Mouse (Mus musculus): Measurements from ENCODE around the gene Map3k13. TPM values are rescaled to one million over a fixed set of nuclear protein-coding genes. Genes with fewer than 3 reads are reported as not detected.
A peak's percentile ranks its signal among the peaks of the same experiment; 100 is the strongest.
"Not testable (repeated sequence)": the region's sequence is repeated elsewhere in the genome, so short reads cannot be mapped to it uniquely, and the experiment has no call there.

Gene Map3k13
- polyA plus RNA-seq, 1 experiment, result 2.3 TPM

- 12% methylated on average over 28 of the region's 28 CpGs for WGBS
- H3K36me3 ChIP-seq (ENCODE audit: control insufficient read depth, insufficient read depth, low read length), result no peaks in the 10 kb centered on the region
- H3K27ac ChIP-seq (ENCODE audit: control insufficient read depth, insufficient read depth, low read length), result no peak within 1 kb of the TSS
- DNase-seq, result peak; percentile 65
- no peaks in the 10 kb centered on the region for H3K27me3 ChIP-seq (ENCODE audit: control insufficient read depth, insufficient read depth, low read length)
- peaks cover 9% of the 10 kb centered on the region for H3K4me1 ChIP-seq (replicated peaks; ENCODE audit: control insufficient read depth, insufficient read depth, low read length)
- H3K4me3 ChIP-seq (ENCODE audit: control insufficient read depth, insufficient read depth, low read length), result peak within 1 kb of the TSS; percentile 50
- TF ChIP-seq CTCF (IDR thresholded peaks at IDR 0.05; ENCODE audit: borderline replicate concordance, control insufficient read depth, extremely low read depth, insufficient read depth, low read length, poor library complexity) (no peak), POLR2A (IDR thresholded peaks at IDR 0.05; ENCODE audit: control insufficient read depth, extremely low read depth, insufficient read depth, low read length, poor library complexity) (peak; percentile 83)
Observed at GRCm38 (mm10) chr16:21787516-21788353, 6.4 kb upstream of the Map3k13 start, which contains the start of gene Ehhadh. TSS of gene Ehhadh (minus strand) at chr16:21787807.

DNA sequence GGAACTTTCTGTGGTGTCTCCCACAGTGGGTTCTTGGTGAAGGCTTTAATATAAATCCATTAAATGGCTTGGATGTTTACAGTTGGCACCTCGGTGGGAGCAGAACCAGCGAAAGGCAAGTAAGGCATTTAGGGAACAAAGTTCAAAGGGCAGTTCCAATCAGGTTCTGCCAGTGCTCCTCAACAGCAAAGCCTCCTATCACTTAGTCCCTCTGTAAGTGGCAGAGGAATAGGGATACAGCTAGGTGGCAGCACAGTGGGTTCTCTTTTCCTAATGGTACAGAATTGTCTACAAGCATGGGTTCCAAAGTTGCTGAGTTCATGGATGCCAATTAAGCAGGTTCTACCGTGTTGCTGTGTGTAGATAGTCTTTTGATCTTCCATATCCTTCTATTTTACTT, 5.6 kb upstream of the Map3k13 start:
- peaks cover 9% of the 10 kb centered on the region for H3K4me1 ChIP-seq (replicated peaks; ENCODE audit: control insufficient read depth, insufficient read depth, low read length)
- DNase-seq, result no peak
- TF ChIP-seq CTCF (IDR thresholded peaks at IDR 0.05; ENCODE audit: borderline replicate concordance, control insufficient read depth, extremely low read depth, insufficient read depth, low read length, poor library complexity) (no peak), POLR2A (IDR thresholded peaks at IDR 0.05; ENCODE audit: control insufficient read depth, extremely low read depth, insufficient read depth, low read length, poor library complexity) (no peak)
- no peaks in the 10 kb centered on the region for H3K36me3 ChIP-seq (ENCODE audit: control insufficient read depth, insufficient read depth, low read length)
- no peak overlapping the region for H3K4me3 ChIP-seq (ENCODE audit: control insufficient read depth, insufficient read depth, low read length)
- 74% methylated on average over 3 of the region's 3 CpGs for WGBS
- H3K27ac ChIP-seq (ENCODE audit: control insufficient read depth, insufficient read depth, low read length), result no peak overlapping the region
- H3K27me3 ChIP-seq (ENCODE audit: control insufficient read depth, insufficient read depth, low read length), result no peaks in the 10 kb centered on the region

DNA sequence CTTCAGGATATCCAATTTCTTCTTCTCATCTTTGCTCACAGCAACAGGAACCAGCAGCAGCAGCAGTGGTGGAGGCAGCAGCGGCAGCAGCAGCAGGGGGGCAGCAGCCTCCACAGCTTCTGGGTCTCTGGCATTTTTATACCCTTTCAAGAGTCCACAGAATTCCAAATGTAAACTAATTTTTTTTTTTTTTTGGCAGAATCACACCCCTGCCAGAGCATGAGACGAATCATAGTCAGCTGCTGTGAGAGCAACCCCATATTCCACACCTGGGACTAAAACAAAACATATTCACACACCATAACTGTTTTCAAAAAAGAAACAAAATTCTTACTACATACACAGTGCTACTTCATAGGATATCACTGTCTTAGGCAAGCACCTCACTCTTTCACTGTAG, 5.0 kb upstream of the Map3k13 start:
- H3K27me3 ChIP-seq (ENCODE audit: control insufficient read depth, insufficient read depth, low read length), result no peaks in the 10 kb centered on the region
- no peaks in the 10 kb centered on the region for H3K36me3 ChIP-seq (ENCODE audit: control insufficient read depth, insufficient read depth, low read length)
- H3K4me3 ChIP-seq (ENCODE audit: control insufficient read depth, insufficient read depth, low read length), result no peak overlapping the region
- 98% methylated on average over 2 of the region's 2 CpGs for WGBS
- no peak overlapping the region for H3K27ac ChIP-seq (ENCODE audit: control insufficient read depth, insufficient read depth, low read length)
- H3K4me1 ChIP-seq (replicated peaks; ENCODE audit: control insufficient read depth, insufficient read depth, low read length), result peaks cover 9% of the 10 kb centered on the region
- no peak for TF ChIP-seq CTCF (IDR thresholded peaks at IDR 0.05; ENCODE audit: borderline replicate concordance, control insufficient read depth, extremely low read depth, insufficient read depth, low read length, poor library complexity)
- no peak for TF ChIP-seq POLR2A (IDR thresholded peaks at IDR 0.05; ENCODE audit: control insufficient read depth, extremely low read depth, insufficient read depth, low read length, poor library complexity)
- DNase-seq, result no peak

DNA sequence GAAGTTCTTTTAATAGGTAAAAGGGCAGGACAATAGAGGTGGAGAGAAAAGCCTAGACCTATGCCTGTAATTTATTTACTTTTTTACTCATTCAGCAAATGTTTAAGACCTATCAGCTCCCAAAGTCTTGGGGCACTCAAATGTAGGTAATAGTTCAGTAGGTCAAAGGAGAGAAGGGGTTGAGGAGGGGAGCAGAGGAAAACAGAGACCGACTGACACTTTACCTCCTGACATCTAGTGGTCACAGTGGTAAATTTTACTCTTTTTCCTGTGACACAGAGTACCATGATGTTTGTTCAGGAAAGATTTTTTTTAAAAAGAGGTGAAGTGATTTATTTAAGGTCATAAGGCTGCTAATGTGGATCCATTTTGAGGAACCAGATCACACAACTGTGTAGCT, 3.7 kb upstream of the Map3k13 start:
- 16% methylated on average over 1 of the region's 1 CpGs for WGBS
- Histone ChIP-seq H3K27me3 (ENCODE audit: control insufficient read depth, insufficient read depth, low read length) (no peaks in the 10 kb centered on the region), H3K36me3 (ENCODE audit: control insufficient read depth, insufficient read depth, low read length) (no peaks in the 10 kb centered on the region), H3K4me3 (ENCODE audit: control insufficient read depth, insufficient read depth, low read length) (no peak overlapping the region), H3K4me1 (replicated peaks; ENCODE audit: control insufficient read depth, insufficient read depth, low read length) (peaks cover 9% of the 10 kb centered on the region), H3K27ac (ENCODE audit: control insufficient read depth, insufficient read depth, low read length) (no peak overlapping the region)
- DNase-seq, result no peak
- TF ChIP-seq POLR2A (IDR thresholded peaks at IDR 0.05; ENCODE audit: control insufficient read depth, extremely low read depth, insufficient read depth, low read length, poor library complexity) (no peak), CTCF (IDR thresholded peaks at IDR 0.05; ENCODE audit: borderline replicate concordance, control insufficient read depth, extremely low read depth, insufficient read depth, low read length, poor library complexity) (no peak)

GRCm38 (mm10) chr16:21791779-21792178, 2.4 kb upstream of the Map3k13 start:
- Histone ChIP-seq H3K27me3 (ENCODE audit: control insufficient read depth, insufficient read depth, low read length) (no peaks in the 10 kb centered on the region), H3K36me3 (ENCODE audit: control insufficient read depth, insufficient read depth, low read length) (no peaks in the 10 kb centered on the region), H3K4me1 (replicated peaks; ENCODE audit: control insufficient read depth, insufficient read depth, low read length) (peaks cover 4% of the 10 kb centered on the region; the same call in 1 of the 2 replicates), H3K4me3 (ENCODE audit: control insufficient read depth, insufficient read depth, low read length) (no peak overlapping the region), H3K27ac (ENCODE audit: control insufficient read depth, insufficient read depth, low read length) (no peak overlapping the region)
- TF ChIP-seq POLR2A (IDR thresholded peaks at IDR 0.05; ENCODE audit: control insufficient read depth, extremely low read depth, insufficient read depth, low read length, poor library complexity) (no peak), CTCF (IDR thresholded peaks at IDR 0.05; ENCODE audit: borderline replicate concordance, control insufficient read depth, extremely low read depth, insufficient read depth, low read length, poor library complexity) (no peak)
- no peak for DNase-seq
- WGBS, result 88% methylated on average over 3 of the region's 3 CpGs

- H3K27me3 ChIP-seq (ENCODE audit: control insufficient read depth, insufficient read depth, low read length); DNase-seq; H3K36me3 ChIP-seq (ENCODE audit: control insufficient read depth, insufficient read depth, low read length); H3K4me1 ChIP-seq (replicated peaks; ENCODE audit: control insufficient read depth, insufficient read depth, low read length); H3K27ac ChIP-seq (ENCODE audit: control insufficient read depth, insufficient read depth, low read length); H3K4me3 ChIP-seq (ENCODE audit: control insufficient read depth, insufficient read depth, low read length): not testable (repeated sequence)
- 41% methylated on average over 2 of the region's 2 CpGs for WGBS
Observed at GRCm38 (mm10) chr16:21793080-21793810, 901 bp upstream of the Map3k13 start.
